Mouse (Mus musculus): ENCODE data around the gene Oxld1.

Gene Oxld1

GRCm38 (mm10) chr11:120483448-120483934 is 25.6 kb upstream of the Oxld1 start:
- DNase-seq, result no peak

GRCm38 (mm10) chr11:120472052-120472451 is 14.2 kb upstream of the Oxld1 start:
- DNase-seq, result no peak

GRCm38 (mm10) chr11:120467736-120468092 is 9.8 kb upstream of the Oxld1 start:
- DNase-seq, result no peak

- DNase-seq, result peak; percentile 94 to 96
Observed at GRCm38 (mm10) chr11:120467051-120467735, 9.3 kb upstream of the Oxld1 start, which contains the start of gene Arl16. Gene Arl16 (minus strand): TSS chr11:120467607.

GRCm38 (mm10) chr11:120465521-120465920 is 7.7 kb upstream of the Oxld1 start:
- DNase-seq, result no peak

- DNase-seq, result no peak
Observed at GRCm38 (mm10) chr11:120464365-120464764, 6.5 kb upstream of the Oxld1 start.

- no peak for DNase-seq
Observed at GRCm38 (mm10) chr11:120463536-120463935, 5.7 kb upstream of the Oxld1 start.

GRCm38 (mm10) chr11:120458847-120459597 is 1.2 kb upstream of the Oxld1 start:
- peak in 1 of 2 experiments; percentile 28 for DNase-seq

- DNase-seq, result no peak
Observed at GRCm38 (mm10) chr11:120457370-120457769, 498 bp downstream of the Oxld1 start.

- no peak for DNase-seq
Observed at GRCm38 (mm10) chr11:120455413-120455812, 2.5 kb downstream of the Oxld1 start.

GRCm38 (mm10) chr11:120454965-120455364 is 2.9 kb downstream of the Oxld1 start:
- no peak for DNase-seq

GRCm38 (mm10) chr11:120453306-120453705 is 4.6 kb downstream of the Oxld1 start, which contains the start of gene Pde6g:
Gene Pde6g (minus strand): TSS chr11:120453500.
- DNase-seq, result no peak

- DNase-seq, result no peak
Observed at GRCm38 (mm10) chr11:120452246-120452645, 5.6 kb downstream of the Oxld1 start.

GRCm38 (mm10) chr11:120447179-120447578 is 10.7 kb downstream of the Oxld1 start:
- DNase-seq, result no peak

GRCm38 (mm10) chr11:120445475-120445874 is 12.4 kb downstream of the Oxld1 start:
- no peak for DNase-seq

GRCm38 (mm10) chr11:120444106-120444505 is 13.8 kb downstream of the Oxld1 start:
- no peak for DNase-seq

GRCm38 (mm10) chr11:120442765-120443280 is 15.0 kb downstream of the Oxld1 start:
- DNase-seq, result no peak

- no peak for DNase-seq
Observed at GRCm38 (mm10) chr11:120442344-120442743, 15.5 kb downstream of the Oxld1 start, which contains the start of gene Tspan10. Gene Tspan10 (plus strand): TSS chr11:120442644.

GRCm38 (mm10) chr11:120437857-120438385 is 19.9 kb downstream of the Oxld1 start:
- no peak for DNase-seq

- DNase-seq, result peak; percentile 93 to 95
Observed at GRCm38 (mm10) chr11:120437152-120437856, 20.6 kb downstream of the Oxld1 start, which contains the start of gene Nploc4. Gene Nploc4 (minus strand): TSS chr11:120437708.

GRCm38 (mm10) chr11:120426727-120427126 is 31.1 kb downstream of the Oxld1 start:
- no peak for DNase-seq

- DNase-seq, result peak; percentile 81 to 82
Observed at GRCm38 (mm10) chr11:120423569-120424295, 34.1 kb downstream of the Oxld1 start.

Measured in cerebellum, postnatal 14 days (tissue).